Mouse (Mus musculus) bone marrow, adult 2 months (tissue): ENCODE data around the gene Gm13288.
"Not testable (repeated sequence)": the region's sequence is repeated elsewhere in the genome, so short reads cannot be mapped to it uniquely, and the experiment has no call there.

ENCODE experiments used
- CTCF ChIP-seq: fragments of 200-500 bp; IDR thresholded peaks from 2 replicates; pipeline ENCODE4 v1.5.1; 2011; ENCODE audit warnings: low read length, control low read depth; ENCODE audit not compliant: control insufficient read depth, insufficient read depth
- POLR2A ChIP-seq: fragments of 200-500 bp; IDR thresholded peaks from 2 replicates; pipeline ENCODE4 v1.6.1; 2011; ENCODE audit warnings: low read depth, mild to moderate bottlenecking, control low read depth, low read length, borderline replicate concordance; ENCODE audit not compliant: control insufficient read depth

- not testable (repeated sequence) for TF ChIP-seq POLR2A, CTCF
Measured at GRCm38 (mm10) chr4:88781831-88782230, 23.5 kb upstream of the Gm13288 start, which contains the start of gene Ifnz.
